Mouse (Mus musculus) embryo, embryonic 11 days (tissue): ENCODE data around the gene Rab1b.

ENCODE experiments used
- DNase-seq: peaks from one replicate; pipeline ENCODE4 v3.0.0-alpha.2; 2015

The Rab1b gene

DNA sequence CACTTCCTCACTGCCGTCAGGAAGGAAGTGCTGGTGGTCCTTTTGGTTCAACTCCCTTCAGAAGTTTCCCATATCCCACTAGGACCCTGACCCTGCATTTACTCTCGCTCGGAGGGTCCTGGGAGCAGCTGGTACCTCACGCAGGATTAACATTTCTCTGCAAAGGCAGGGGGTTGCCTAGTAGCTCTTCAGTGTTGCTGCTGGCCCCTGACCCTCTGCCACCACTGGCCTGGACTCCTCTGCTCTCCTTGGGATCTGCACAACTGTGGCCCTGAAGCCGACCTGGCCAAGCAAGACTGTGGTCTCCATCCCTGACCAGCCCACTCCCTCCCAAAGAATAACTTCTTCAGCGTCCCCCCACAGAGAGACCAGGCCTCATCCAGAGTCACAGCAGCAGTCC lies 57.5 kb downstream of the Rab1b start:
- DNase-seq: no peak
